Mouse (Mus musculus) lung, adult 18-20 months (tissue): ENCODE data around the gene Pth1r.
A peak's percentile ranks its signal among the peaks of the same experiment; 100 is the strongest.

ENCODE experiments used
- DNase-seq, 2 experiments: peaks; one replicate each; pipeline ENCODE4 v3.0.0; 2022; ENCODE audit warnings: mixed read lengths in 2 of 2

Gene Pth1r

GRCm38 (mm10) chr9:110746961-110747360 is at the start of gene Pth1r:
Gene Pth1r, minus strand, starts transcription at chr9:110747145.
- no peak for DNase-seq

GRCm38 (mm10) chr9:110790462-110790861 is 43.5 kb upstream of the Pth1r start:
- peak; percentile 48 to 72 for DNase-seq

- no peak for DNase-seq
Observed at GRCm38 (mm10) chr9:110788169-110788568, 41.2 kb upstream of the Pth1r start.

- DNase-seq = no peak
Observed at GRCm38 (mm10) chr9:110783611-110784010, 36.7 kb upstream of the Pth1r start.

GRCm38 (mm10) chr9:110781731-110782130 is 34.8 kb upstream of the Pth1r start:
- DNase-seq = peak; percentile 84 to 89

GRCm38 (mm10) chr9:110781256-110781721 is 34.3 kb upstream of the Pth1r start:
- DNase-seq = peak; percentile 90 to 93

GRCm38 (mm10) chr9:110779242-110779913 is 32.4 kb upstream of the Pth1r start:
- DNase-seq = no peak

GRCm38 (mm10) chr9:110778559-110778958 is 31.6 kb upstream of the Pth1r start:
- no peak for DNase-seq

GRCm38 (mm10) chr9:110778100-110778499 is 31.2 kb upstream of the Pth1r start:
- DNase-seq = no peak

GRCm38 (mm10) chr9:110775269-110776022 is 28.5 kb upstream of the Pth1r start:
- DNase-seq = no peak

- no peak for DNase-seq
Observed at GRCm38 (mm10) chr9:110774403-110775268, 27.7 kb upstream of the Pth1r start.

GRCm38 (mm10) chr9:110772336-110772735 is 25.4 kb upstream of the Pth1r start:
- no peak for DNase-seq

GRCm38 (mm10) chr9:110763405-110763804 is 16.5 kb upstream of the Pth1r start:
- DNase-seq = no peak

- DNase-seq = no peak
Observed at GRCm38 (mm10) chr9:110762763-110763162, 15.8 kb upstream of the Pth1r start.

GRCm38 (mm10) chr9:110760886-110761285 is 13.9 kb upstream of the Pth1r start:
- DNase-seq = no peak

GRCm38 (mm10) chr9:110759265-110759664 is 12.3 kb upstream of the Pth1r start:
- peak; percentile 47 to 55 for DNase-seq

- DNase-seq = peak; percentile 44 to 51
Observed at GRCm38 (mm10) chr9:110758605-110759004, 11.7 kb upstream of the Pth1r start.

GRCm38 (mm10) chr9:110757816-110758215 is 10.9 kb upstream of the Pth1r start:
- DNase-seq = no peak

GRCm38 (mm10) chr9:110753773-110754172 is 6.8 kb upstream of the Pth1r start:
- no peak for DNase-seq

GRCm38 (mm10) chr9:110752917-110753435 is 6.0 kb upstream of the Pth1r start:
- no peak for DNase-seq

- DNase-seq = no peak
Observed at GRCm38 (mm10) chr9:110751412-110751811, 4.5 kb upstream of the Pth1r start.

GRCm38 (mm10) chr9:110750404-110751187 is 3.7 kb upstream of the Pth1r start:
- DNase-seq = no peak
